Mouse (Mus musculus) stomach, postnatal 0 days (tissue): ENCODE results near the gene Map3k14.

Experiments used
- CTCF ChIP-seq: IDR thresholded peaks from 2 replicates; pipeline ENCODE4 v1.5.1; 2016; ENCODE audit warnings: antibody characterized with exemption, low read depth, mild to moderate bottlenecking, moderate library complexity
- EP300 ChIP-seq: optimal IDR thresholded peaks from 2 replicates; pipeline ENCODE3; 2016; ENCODE audit warnings: antibody characterized with exemption

- TF ChIP-seq EP300: no peak
- TF ChIP-seq CTCF: no peak
Observed at GRCm38 (mm10) chr11:103288291-103288963, 21.2 kb upstream of the Map3k14 start.
